Mouse (Mus musculus): ENCODE measurements around the gene Rsrc1. TPM values are rescaled to one million over a fixed set of nuclear protein-coding genes. Genes with fewer than 3 reads are reported as not detected.

Gene Rsrc1
- polyA plus RNA-seq, 1 experiment from 2014 or later, result 16.3 TPM

DNA sequence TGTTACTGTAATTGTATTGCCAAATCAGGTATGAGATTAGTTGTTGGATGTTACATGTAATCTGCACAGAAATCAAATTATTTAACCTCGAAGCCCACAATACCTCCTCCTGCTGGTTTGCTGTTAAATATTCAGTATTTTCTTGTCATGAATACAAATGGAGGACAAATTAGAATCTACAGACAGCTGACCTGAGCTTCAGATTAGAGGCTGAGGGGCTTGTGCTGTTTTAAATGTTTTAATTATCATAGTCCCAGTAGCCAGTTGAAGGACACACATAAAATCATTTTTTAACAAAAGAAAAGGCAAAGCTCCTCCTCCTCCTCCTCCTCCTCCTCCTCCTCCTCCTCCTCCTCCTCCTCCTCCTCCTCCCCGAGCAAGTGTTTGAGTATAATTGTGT is 327.5 kb downstream of the Rsrc1 start:
- H3K4me3 ChIP-seq, result no peak overlapping the region
- H3K9ac ChIP-seq, result no peak overlapping the region
- H3K4me2 ChIP-seq, result no peak overlapping the region
- 57% methylated on average over 2 of the region's 2 CpGs for WGBS (ENCODE audit: insufficient replicate concordance)
- no peaks in the 10 kb centered on the region for H3K4me1 ChIP-seq
- no peaks in the 10 kb centered on the region for H3K27me3 ChIP-seq (replicated peaks)
- no peaks in the 10 kb centered on the region for H3K36me3 ChIP-seq
- no peaks in the 10 kb centered on the region for H3K9me3 ChIP-seq (replicated peaks)
- no peak for ATAC-seq
- H3K27ac ChIP-seq, result no peak overlapping the region

DNA sequence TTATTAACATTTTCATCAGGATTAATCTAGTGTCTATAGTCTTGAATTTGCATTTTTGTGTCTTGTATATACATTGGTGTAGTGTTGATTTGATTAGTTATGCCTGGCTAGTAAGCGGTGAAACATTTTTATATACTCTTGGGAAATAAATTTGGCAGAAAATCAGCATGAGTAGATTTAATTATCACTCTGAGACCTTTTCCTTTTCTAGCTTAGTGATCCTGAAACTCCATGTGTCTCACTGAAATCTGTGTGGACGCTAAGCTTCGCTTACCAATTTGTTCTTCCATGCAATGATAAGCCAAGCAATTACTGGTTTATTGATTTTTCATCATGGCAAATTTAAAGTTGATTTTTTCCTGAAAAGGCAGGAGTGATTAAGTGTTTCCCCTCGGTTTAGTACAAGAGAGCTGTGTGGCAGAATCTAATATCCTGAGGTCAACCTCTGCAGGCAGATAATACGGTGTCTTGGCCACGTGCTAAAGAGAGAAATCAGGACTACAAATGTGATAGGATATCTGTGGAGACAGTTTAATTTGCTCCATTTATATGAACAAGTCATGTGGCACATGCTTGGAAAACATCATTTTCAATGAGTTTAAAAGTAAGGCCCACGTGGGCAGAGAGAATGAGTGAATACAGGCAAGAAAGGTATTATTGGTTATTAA is 328.6 kb downstream of the Rsrc1 start:
- 63% methylated on average over 7 of the region's 7 CpGs for WGBS (ENCODE audit: insufficient replicate concordance)
- Histone ChIP-seq H3K9me3 (replicated peaks) (no peaks in the 10 kb centered on the region), H3K4me1 (no peaks in the 10 kb centered on the region), H3K36me3 (no peaks in the 10 kb centered on the region), H3K27ac (no peak overlapping the region), H3K9ac (no peak overlapping the region), H3K4me2 (no peak overlapping the region), H3K27me3 (replicated peaks) (no peaks in the 10 kb centered on the region), H3K4me3 (no peak overlapping the region)
- ATAC-seq, result no peak

DNA sequence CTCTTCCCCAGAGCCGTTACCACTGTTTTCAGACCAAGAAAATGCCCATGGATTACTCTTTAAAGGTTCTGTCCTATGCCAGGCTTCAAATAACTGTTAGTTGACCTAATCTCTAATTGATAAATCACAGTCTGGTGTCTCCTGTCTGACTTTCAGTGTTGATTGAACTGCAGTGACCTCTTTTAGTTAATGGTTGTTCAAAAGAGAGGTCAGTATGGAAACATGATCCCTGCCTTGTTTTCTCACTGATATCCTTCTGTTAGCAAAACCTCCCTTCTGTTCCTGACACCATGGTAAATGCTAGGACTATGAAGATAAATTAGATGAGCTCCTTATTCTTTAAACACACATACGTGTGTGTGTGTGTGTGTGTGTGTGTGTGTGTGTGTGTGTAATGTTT is 330.2 kb downstream of the Rsrc1 start:
- H3K4me3 ChIP-seq, result no peak overlapping the region
- no peaks in the 10 kb centered on the region for H3K4me1 ChIP-seq
- H3K9ac ChIP-seq, result no peak overlapping the region
- no peaks in the 10 kb centered on the region for H3K36me3 ChIP-seq
- no peaks in the 10 kb centered on the region for H3K27me3 ChIP-seq (replicated peaks)
- no peak for ATAC-seq
- no peak overlapping the region for H3K4me2 ChIP-seq
- no peaks in the 10 kb centered on the region for H3K9me3 ChIP-seq (replicated peaks)
- H3K27ac ChIP-seq, result no peak overlapping the region
- 69% methylated on average over 2 of the region's 2 CpGs for WGBS (ENCODE audit: insufficient replicate concordance)

DNA sequence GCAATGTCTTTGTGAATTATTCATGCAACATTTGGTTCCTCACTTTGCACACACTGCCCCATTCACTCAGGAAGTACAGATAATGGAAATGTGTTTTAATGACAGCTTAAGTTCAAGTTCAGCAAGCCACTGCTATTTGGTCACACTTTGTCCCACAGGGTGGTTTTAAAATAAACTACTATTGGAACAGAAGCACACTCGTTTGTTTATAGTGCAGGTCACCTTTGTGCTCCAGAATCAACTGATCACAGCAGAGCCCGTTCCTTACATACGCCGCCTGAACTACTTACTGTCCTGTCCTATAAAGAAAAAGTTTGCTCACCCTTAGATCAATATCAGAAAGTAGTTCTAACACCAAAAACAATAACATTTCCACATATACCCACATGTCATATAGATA is 341.2 kb downstream of the Rsrc1 start:
- no peaks in the 10 kb centered on the region for H3K4me1 ChIP-seq
- no peak overlapping the region for H3K4me2 ChIP-seq
- no peaks in the 10 kb centered on the region for H3K27me3 ChIP-seq (replicated peaks)
- H3K4me3 ChIP-seq, result no peak overlapping the region
- no peak overlapping the region for H3K9ac ChIP-seq
- ATAC-seq, result no peak
- H3K27ac ChIP-seq, result no peak overlapping the region
- H3K36me3 ChIP-seq, result no peaks in the 10 kb centered on the region
- WGBS (ENCODE audit: insufficient replicate concordance), result 76% methylated on average over 4 of the region's 4 CpGs
- no peaks in the 10 kb centered on the region for H3K9me3 ChIP-seq (replicated peaks)

DNA sequence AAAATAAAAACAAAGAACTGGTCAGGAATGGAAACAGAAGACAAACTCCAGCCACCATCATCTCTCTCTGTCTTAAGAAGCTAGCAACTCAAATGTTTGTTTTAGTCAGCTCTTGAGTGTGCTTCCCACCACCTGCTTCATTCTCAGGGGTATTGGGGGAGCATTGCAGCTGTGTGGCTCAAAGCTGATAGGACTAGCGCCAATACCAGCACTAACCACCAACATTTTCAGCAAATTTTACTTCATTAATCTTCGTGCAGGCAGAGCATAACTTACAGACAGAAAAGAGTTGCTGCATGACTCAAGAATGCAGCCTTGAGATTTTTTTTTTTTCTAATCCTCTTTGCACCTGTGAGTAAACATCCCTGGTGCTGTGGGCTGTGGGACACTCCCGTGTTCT is 358.4 kb downstream of the Rsrc1 start:
- no peak overlapping the region for H3K9ac ChIP-seq
- WGBS (ENCODE audit: insufficient replicate concordance), result 66% methylated on average over 3 of the region's 3 CpGs
- no peaks in the 10 kb centered on the region for H3K4me1 ChIP-seq
- H3K9me3 ChIP-seq (replicated peaks), result no peaks in the 10 kb centered on the region
- H3K27ac ChIP-seq, result no peak overlapping the region
- H3K36me3 ChIP-seq, result no peaks in the 10 kb centered on the region
- H3K27me3 ChIP-seq (replicated peaks), result no peaks in the 10 kb centered on the region
- no peak overlapping the region for H3K4me3 ChIP-seq
- no peak overlapping the region for H3K4me2 ChIP-seq
- no peak for ATAC-seq

DNA sequence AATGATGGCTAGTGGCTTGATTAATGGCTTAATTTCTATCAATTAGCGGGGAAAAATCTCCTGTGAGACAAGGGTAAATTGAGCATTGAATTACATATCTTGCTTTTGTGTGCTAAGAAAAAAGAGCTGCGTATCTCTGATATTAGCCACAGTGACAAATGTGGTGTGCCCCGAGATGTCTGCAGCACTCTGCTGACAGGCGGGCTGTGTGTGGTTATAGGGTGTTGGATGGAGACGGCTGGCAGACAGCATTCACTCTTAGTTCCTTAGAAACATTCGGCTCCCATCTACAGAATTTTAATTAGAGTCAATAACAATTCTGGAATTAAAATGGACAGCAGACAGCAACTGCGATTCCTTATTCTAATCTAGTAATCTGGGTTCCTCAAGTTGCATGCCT is 359.7 kb downstream of the Rsrc1 start:
- 59% methylated on average over 7 of the region's 7 CpGs for WGBS (ENCODE audit: insufficient replicate concordance)
- no peaks in the 10 kb centered on the region for H3K36me3 ChIP-seq
- ATAC-seq, result no peak

DNA sequence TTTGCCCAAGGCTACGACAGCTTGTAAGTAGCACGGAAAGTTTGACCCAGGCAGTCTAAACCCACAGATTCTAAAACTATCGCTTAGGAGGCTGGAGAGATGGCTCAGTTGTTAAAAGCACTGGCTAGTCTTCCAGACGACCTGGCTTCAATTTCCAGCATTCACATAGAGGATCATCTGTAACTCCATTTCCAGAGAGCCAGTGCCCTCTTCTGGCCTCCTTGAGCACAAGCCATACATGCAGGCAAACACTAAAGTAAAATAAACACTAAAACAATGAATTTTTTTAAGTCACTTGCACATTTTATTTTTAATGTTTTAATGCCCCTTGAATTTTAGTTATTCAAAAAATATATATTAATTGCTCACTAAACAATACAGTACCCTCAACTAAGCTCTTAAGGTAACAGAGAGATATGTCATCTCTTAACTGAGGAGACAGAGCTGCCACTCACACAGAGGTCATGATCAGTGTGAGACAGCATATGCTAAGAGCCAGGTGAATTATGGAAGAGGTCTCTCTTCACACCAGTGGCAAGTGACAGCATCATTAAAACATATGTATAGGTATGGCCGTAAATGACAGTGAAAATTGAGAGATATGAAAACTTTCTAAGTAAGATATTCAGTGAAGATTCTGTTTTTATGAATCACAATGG is 361.9 kb downstream of the Rsrc1 start:
- no peaks in the 10 kb centered on the region for H3K4me1 ChIP-seq
- no peaks in the 10 kb centered on the region for H3K9me3 ChIP-seq (replicated peaks)
- no peaks in the 10 kb centered on the region for H3K27me3 ChIP-seq (replicated peaks)
- WGBS (ENCODE audit: insufficient replicate concordance), result 53% methylated on average over 5 of the region's 5 CpGs
- H3K36me3 ChIP-seq, result no peaks in the 10 kb centered on the region
- no peak overlapping the region for H3K9ac ChIP-seq
- no peak overlapping the region for H3K27ac ChIP-seq
- H3K4me3 ChIP-seq, result no peak overlapping the region
- ATAC-seq, result no peak
- H3K4me2 ChIP-seq, result no peak overlapping the region

More for the DNA sequence above, 359.7 kb downstream of the Rsrc1 start:
- no peak overlapping the region for H3K4me2 ChIP-seq
- H3K4me3 ChIP-seq, result no peak overlapping the region
- H3K9me3 ChIP-seq (replicated peaks), result no peaks in the 10 kb centered on the region
- H3K27ac ChIP-seq, result no peak overlapping the region
- H3K27me3 ChIP-seq (replicated peaks), result no peaks in the 10 kb centered on the region
- H3K4me1 ChIP-seq, result no peaks in the 10 kb centered on the region
- H3K9ac ChIP-seq, result no peak overlapping the region

DNA sequence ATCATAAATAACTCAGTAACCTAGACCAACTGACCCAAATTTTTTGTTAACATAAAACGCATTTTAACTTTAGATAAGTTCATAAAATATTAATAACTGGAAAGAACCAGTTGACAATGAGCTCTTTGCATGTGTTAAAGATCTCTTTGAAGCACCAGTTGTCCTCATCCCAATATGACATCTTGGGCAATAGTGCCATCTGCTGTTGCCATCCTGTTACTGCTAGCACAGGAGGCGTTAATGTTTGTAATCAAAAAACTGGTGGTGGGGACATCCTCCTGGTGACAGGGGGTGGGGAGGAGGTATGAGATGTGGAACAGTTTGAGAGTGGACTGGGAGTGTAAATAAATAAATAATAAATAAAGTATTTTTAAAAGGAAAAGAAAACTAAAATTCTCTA is 363.4 kb downstream of the Rsrc1 start:
- H3K27me3 ChIP-seq (replicated peaks), result no peaks in the 10 kb centered on the region
- WGBS (ENCODE audit: insufficient replicate concordance), result 5% methylated on average over 2 of the region's 2 CpGs
- no peak overlapping the region for H3K9ac ChIP-seq
- H3K36me3 ChIP-seq, result no peaks in the 10 kb centered on the region
- no peak overlapping the region for H3K4me2 ChIP-seq
- H3K4me1 ChIP-seq, result no peaks in the 10 kb centered on the region
- ATAC-seq, result no peak
- no peak overlapping the region for H3K27ac ChIP-seq
- no peak overlapping the region for H3K4me3 ChIP-seq
- H3K9me3 ChIP-seq (replicated peaks), result no peaks in the 10 kb centered on the region

DNA sequence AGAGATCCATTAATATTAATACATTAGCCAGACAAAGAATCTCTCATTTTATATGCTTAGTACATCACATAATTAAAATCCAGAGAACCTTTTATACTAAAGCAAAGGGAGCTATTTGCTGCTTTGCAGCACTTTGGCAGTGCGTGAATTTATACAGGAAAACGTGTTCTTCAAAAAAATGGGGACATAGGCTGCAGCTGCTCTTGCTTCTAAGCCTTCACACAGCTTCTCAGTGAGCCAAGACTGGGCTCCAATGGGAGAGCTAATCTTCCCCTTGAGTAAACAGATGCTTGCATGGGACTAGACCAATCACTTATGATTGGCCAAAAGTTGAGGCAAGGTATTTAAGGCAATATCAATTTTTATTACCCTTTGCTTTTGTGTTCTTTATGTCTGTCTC is 365.5 kb downstream of the Rsrc1 start:
- no peak for ATAC-seq
- Histone ChIP-seq H3K4me2 (no peak overlapping the region), H3K9ac (no peak overlapping the region), H3K36me3 (no peaks in the 10 kb centered on the region), H3K27me3 (replicated peaks) (no peaks in the 10 kb centered on the region), H3K27ac (no peak overlapping the region), H3K9me3 (replicated peaks) (no peaks in the 10 kb centered on the region), H3K4me1 (no peaks in the 10 kb centered on the region), H3K4me3 (no peak overlapping the region)
- 62% methylated on average over 2 of the region's 2 CpGs for WGBS (ENCODE audit: insufficient replicate concordance)

DNA sequence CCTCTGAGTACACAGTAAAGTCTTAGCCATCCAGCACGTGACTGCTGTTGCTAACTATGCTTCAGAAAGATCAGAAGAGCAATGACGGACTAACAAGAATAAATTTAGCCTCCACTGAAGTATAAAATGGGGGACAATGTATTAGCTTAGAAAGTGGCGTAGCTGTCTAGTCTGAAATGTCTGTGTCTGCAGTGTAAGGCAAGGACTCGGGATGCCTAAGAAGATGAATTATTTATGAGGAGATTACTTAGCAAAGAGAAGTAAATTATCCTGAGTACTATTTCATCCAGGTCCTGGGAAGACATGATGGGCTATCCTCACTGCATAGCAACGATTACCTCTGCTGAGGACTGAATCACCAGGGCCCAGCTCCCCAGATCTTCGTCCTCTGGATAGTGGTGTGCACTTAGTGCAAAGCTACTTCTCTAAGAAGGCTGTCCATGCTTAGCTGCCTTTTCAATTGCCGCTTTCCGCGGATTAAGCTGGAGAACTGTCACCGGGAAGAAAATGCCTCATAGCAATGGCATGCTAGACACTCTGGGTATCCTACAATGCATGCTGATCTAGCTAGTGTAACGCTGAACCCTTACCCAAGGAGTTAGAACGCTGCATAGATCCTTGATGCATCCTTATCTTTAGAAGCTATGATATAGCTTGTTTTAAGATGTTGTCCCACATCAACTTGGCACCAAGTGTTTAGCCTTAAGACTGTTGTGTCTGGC is 370.4 kb downstream of the Rsrc1 start:
- no peak for ATAC-seq

DNA sequence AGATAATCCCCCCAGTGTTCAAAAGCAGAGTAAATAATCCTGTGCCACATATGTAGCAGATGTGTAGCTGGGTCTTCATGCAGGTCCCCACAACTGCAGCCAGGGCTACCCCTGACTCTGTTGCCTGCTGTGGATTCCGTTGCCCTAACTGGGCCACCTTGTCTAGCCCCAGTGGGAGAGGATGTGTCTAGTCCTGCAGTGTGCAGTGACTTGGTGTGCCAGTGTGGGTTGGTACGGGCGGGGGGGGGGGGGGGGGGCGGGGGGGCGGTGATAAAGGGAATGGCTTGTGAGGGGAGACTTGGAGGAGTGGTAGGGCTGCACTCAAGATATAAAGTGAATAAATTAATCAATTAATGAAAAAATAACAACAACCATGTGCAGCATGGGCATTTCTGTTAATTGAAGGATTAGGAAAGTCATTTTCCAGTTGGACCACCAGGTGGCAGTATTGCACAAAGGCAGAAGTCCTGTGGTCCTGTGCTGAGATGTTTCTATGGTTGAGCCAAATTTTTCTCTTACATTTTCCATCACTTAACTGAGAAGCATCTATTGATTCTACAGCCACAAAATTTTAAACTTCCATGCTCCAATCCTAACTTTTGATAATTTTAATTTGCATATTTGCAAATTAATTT is 371.1 kb downstream of the Rsrc1 start:
- ATAC-seq, result no peak
- Histone ChIP-seq H3K9ac (no peak overlapping the region), H3K4me1 (no peaks in the 10 kb centered on the region), H3K27ac (no peak overlapping the region), H3K27me3 (replicated peaks) (no peaks in the 10 kb centered on the region), H3K4me3 (no peak overlapping the region), H3K36me3 (peaks cover 4% of the 10 kb centered on the region), H3K4me2 (no peak overlapping the region), H3K9me3 (replicated peaks) (no peaks in the 10 kb centered on the region)
- WGBS (ENCODE audit: insufficient replicate concordance), result 60% methylated on average over 2 of the region's 5 CpGs

More for the DNA sequence above, 370.4 kb downstream of the Rsrc1 start:
- no peak overlapping the region for H3K4me2 ChIP-seq
- 73% methylated on average over 12 of the region's 12 CpGs for WGBS (ENCODE audit: insufficient replicate concordance)
- no peak overlapping the region for H3K4me3 ChIP-seq
- H3K4me1 ChIP-seq, result no peaks in the 10 kb centered on the region
- H3K36me3 ChIP-seq, result no peaks in the 10 kb centered on the region
- H3K27ac ChIP-seq, result no peak overlapping the region
- no peaks in the 10 kb centered on the region for H3K9me3 ChIP-seq (replicated peaks)
- H3K27me3 ChIP-seq (replicated peaks), result no peaks in the 10 kb centered on the region
- no peak overlapping the region for H3K9ac ChIP-seq

DNA sequence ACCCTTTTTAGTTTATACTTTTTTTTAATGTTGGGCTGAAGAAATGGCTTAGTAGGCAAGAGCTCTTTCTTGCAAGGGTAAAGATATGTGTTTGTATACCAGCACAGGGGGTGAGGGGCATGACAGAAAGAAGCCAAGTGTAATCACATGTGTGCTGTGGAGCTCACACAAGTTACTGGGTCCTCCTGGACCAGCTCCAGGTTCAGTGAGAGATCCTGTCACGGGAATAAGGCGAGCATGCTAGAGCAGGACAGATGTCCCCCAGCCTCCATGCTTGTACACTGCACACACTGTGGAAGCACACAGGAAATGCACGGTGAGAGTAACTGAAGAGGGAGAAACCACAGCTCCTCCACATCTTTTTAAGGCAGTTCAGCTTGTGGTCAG is 371.6 kb downstream of the Rsrc1 start:
- no peaks in the 10 kb centered on the region for H3K9me3 ChIP-seq (replicated peaks)
- peaks cover 10% of the 10 kb centered on the region for H3K36me3 ChIP-seq
- H3K4me2 ChIP-seq, result no peak overlapping the region
- no peak overlapping the region for H3K9ac ChIP-seq
- ATAC-seq, result no peak
- 61% methylated on average over 3 of the region's 3 CpGs for WGBS (ENCODE audit: insufficient replicate concordance)
- no peak overlapping the region for H3K4me3 ChIP-seq
- H3K27ac ChIP-seq, result no peak overlapping the region
- no peaks in the 10 kb centered on the region for H3K27me3 ChIP-seq (replicated peaks)
- no peaks in the 10 kb centered on the region for H3K4me1 ChIP-seq

Measured in liver, embryonic 12.5 days (tissue).